Mouse (Mus musculus) lung, embryonic 15.5 days (tissue): ENCODE data around the gene Gas2l2. TPM values are rescaled to one million over a fixed set of nuclear protein-coding genes. Genes with fewer than 3 reads are reported as not detected.

Experiments used
- ATAC-seq: fragments of 200-750 bp; cut with Nextera tagmentation; 2 replicates; pipeline ENCODE4 v1.8.0; 2017; ENCODE audit warnings: moderate number of reproducible peaks, borderline replicate concordance; ENCODE audit not compliant: low FRiP score, low TSS enrichment; ENCODE audit errors: extremely low read depth
- H3K27ac ChIP-seq: fragments of 300-500 bp; sonication (generic); 2 replicates; pipeline ENCODE4 v1.5.1; 2015; ENCODE audit warnings: moderate library complexity, mild to moderate bottlenecking, inconsistent platforms
- H3K27me3 ChIP-seq: fragments of 300-500 bp; sonication (generic); 2 replicates; pipeline ENCODE4 v1.6.1; 2015; ENCODE audit warnings: inconsistent platforms
- H3K36me3 ChIP-seq: fragments of 300-500 bp; sonication (generic); 2 replicates; pipeline ENCODE4 v1.6.1; 2015; ENCODE audit warnings: inconsistent platforms
- H3K4me1 ChIP-seq: fragments of 300-500 bp; sonication (generic); 2 replicates; pipeline ENCODE4 v1.6.1; 2015; ENCODE audit warnings: inconsistent platforms
- H3K4me2 ChIP-seq: fragments of 300-500 bp; sonication (generic); 2 replicates; pipeline ENCODE4 v1.6.1; 2015; ENCODE audit warnings: inconsistent platforms, mild to moderate bottlenecking, moderate library complexity
- H3K4me3 ChIP-seq: fragments of 300-500 bp; sonication (generic); 2 replicates; pipeline ENCODE4 v1.5.1; 2015; ENCODE audit warnings: mild to moderate bottlenecking, inconsistent platforms
- H3K9ac ChIP-seq: fragments of 300-500 bp; sonication (generic); 2 replicates; pipeline ENCODE4 v1.6.1; 2015; ENCODE audit warnings: inconsistent platforms
- H3K9me3 ChIP-seq: fragments of 300-500 bp; sonication (generic); 2 replicates; pipeline ENCODE4 v1.6.1; 2016; ENCODE audit warnings: inconsistent platforms
- WGBS: fragments of 180-500 bp; shearing (Covaris S2); methylation state at CpG from one replicate; pipeline ENCODE4 v1.1.7; 2015; 5-methylcytosine and 5-hydroxymethylcytosine counted together
- polyA plus RNA-seq: library from polyadenylated mRNA; unstranded; fragments of >200 nt; fragmentation: Nextera tagmentation; extraction: Ambion mirVana; gene quantifications from 2 replicates; pipeline ENCODE4 v1.2.1, GENCODE M21; 2015

The Gas2l2 gene
- polyA plus RNA-seq, 1 experiment from 2014 or later = 0.32 TPM

- Histone ChIP-seq H3K27ac (no peak overlapping the region), H3K4me2 (no peak overlapping the region), H3K9ac (no peak overlapping the region), H3K4me3 (no peak overlapping the region), H3K9me3 (no peaks in the 10 kb centered on the region), H3K36me3 (no peaks in the 10 kb centered on the region), H3K27me3 (peaks cover 9% of the 10 kb centered on the region), H3K4me1 (peaks cover 22% of the 10 kb centered on the region)
- WGBS = 49% methylated on average over 7 of the region's 7 CpGs
- no peak for ATAC-seq
Measured at GRCm38 (mm10) chr11:83457257-83457656, 28.0 kb upstream of the Gas2l2 start.

- H3K36me3 ChIP-seq = no peaks in the 10 kb centered on the region
- peaks cover 19% of the 10 kb centered on the region for H3K4me1 ChIP-seq
- H3K4me3 ChIP-seq = no peak overlapping the region
- H3K27ac ChIP-seq = no peak overlapping the region
- H3K9ac ChIP-seq = no peak overlapping the region
- ATAC-seq = no peak
- no peak overlapping the region for H3K4me2 ChIP-seq
- no peaks in the 10 kb centered on the region for H3K27me3 ChIP-seq
- WGBS = 52% methylated on average over 3 of the region's 3 CpGs
- no peaks in the 10 kb centered on the region for H3K9me3 ChIP-seq
Measured at GRCm38 (mm10) chr11:83455608-83456007, 26.4 kb upstream of the Gas2l2 start.

GRCm38 (mm10) chr11:83454548-83454947 is 25.3 kb upstream of the Gas2l2 start:
- Histone ChIP-seq H3K27ac (peak overlapping the region; percentile 9; the same call in 1 of the 2 replicates), H3K36me3 (no peaks in the 10 kb centered on the region), H3K27me3 (no peaks in the 10 kb centered on the region), H3K4me3 (no peak overlapping the region), H3K9ac (no peak overlapping the region), H3K9me3 (no peaks in the 10 kb centered on the region), H3K4me2 (no peak overlapping the region), H3K4me1 (peaks cover 21% of the 10 kb centered on the region)
- ATAC-seq = peak; percentile 73; the same call in 1 of the 2 replicates
- 7% methylated on average over 4 of the region's 4 CpGs for WGBS

GRCm38 (mm10) chr11:83451281-83451680 is 22.0 kb upstream of the Gas2l2 start:
- H3K4me1 ChIP-seq = peaks cover 45% of the 10 kb centered on the region
- no peak overlapping the region for H3K27ac ChIP-seq
- H3K36me3 ChIP-seq = no peaks in the 10 kb centered on the region
- no peaks in the 10 kb centered on the region for H3K9me3 ChIP-seq
- no peak overlapping the region for H3K9ac ChIP-seq
- H3K4me3 ChIP-seq = no peak overlapping the region
- H3K4me2 ChIP-seq = no peak overlapping the region
- 82% methylated on average over 10 of the region's 10 CpGs for WGBS
- ATAC-seq = no peak
- H3K27me3 ChIP-seq = peaks cover 2% of the 10 kb centered on the region; the same call in 1 of the 2 replicates

DNA sequence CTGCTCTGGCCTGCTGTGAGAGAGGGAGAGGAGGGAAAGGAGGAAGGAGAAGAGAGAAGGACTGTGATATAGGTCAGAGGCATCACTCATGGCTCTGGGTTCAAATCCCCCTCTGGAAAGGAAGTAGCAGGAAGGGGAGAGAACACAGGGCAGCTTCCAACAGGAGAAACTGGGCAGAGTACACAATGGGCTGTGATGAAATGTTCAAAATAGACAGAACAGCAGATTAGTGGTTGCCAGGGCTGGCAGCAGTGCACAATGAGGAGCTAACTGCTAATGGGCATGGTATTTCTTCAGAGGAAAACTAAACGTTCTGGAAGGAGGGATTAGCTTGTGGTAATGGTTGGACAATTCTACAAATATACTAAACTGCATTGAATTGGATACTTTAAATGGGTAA is 21.3 kb upstream of the Gas2l2 start:
- Histone ChIP-seq H3K36me3 (no peaks in the 10 kb centered on the region), H3K4me1 (peaks cover 41% of the 10 kb centered on the region), H3K9me3 (no peaks in the 10 kb centered on the region), H3K4me2 (no peak overlapping the region), H3K27me3 (peaks cover 9% of the 10 kb centered on the region; the same call in 1 of the 2 replicates), H3K9ac (no peak overlapping the region), H3K27ac (no peak overlapping the region), H3K4me3 (no peak overlapping the region)
- WGBS = 29% methylated on average over 1 of the region's 1 CpGs
- ATAC-seq = no peak

DNA sequence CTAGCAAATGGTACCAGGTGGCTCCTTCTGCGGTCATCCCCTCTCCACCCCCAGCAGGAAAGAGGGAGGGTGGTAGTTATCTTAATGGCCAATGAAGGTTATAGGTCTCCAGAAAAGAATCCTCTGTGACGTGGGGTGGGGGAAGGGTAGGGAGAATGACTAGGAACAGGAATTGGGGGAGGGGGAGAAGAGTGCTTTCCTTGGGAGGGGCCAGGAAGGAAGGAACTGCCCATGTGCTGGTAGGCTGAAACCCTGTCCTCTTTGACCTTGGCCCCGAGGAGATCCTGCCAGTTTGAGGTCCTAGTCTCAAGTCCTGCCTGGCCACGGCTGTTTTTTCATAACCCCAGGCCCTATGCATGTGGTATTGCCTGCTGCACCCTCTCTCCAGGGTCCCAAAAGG is 20.0 kb upstream of the Gas2l2 start:
- H3K9me3 ChIP-seq = no peaks in the 10 kb centered on the region
- ATAC-seq = peak; percentile 19; the same call in 1 of the 2 replicates
- no peak overlapping the region for H3K4me2 ChIP-seq
- H3K27ac ChIP-seq = peak overlapping the region; percentile 38; the same call in 1 of the 2 replicates
- no peaks in the 10 kb centered on the region for H3K36me3 ChIP-seq
- H3K9ac ChIP-seq = no peak overlapping the region
- WGBS = 26% methylated on average over 4 of the region's 4 CpGs
- peaks cover 36% of the 10 kb centered on the region for H3K4me1 ChIP-seq
- peaks cover 20% of the 10 kb centered on the region for H3K27me3 ChIP-seq
- H3K4me3 ChIP-seq = no peak overlapping the region

DNA sequence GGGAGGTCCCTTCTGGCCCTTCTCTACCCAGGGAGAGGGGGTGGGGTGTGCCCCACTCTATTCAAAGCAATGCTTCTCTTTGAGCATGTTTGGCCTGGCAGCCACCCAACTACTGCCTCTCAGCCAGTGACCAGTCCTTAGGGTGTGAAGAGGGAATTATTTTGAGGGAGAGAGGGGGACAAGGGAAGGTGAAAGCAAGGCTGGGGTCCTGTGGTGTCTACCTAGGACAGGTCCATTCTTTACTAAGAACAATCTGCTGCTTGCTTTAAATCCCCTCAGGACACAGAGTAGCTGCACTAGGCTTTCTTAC is 19.6 kb upstream of the Gas2l2 start:
- H3K9ac ChIP-seq = no peak overlapping the region
- H3K36me3 ChIP-seq = no peaks in the 10 kb centered on the region
- H3K4me3 ChIP-seq = no peak overlapping the region
- peak overlapping the region; percentile 38; the same call in 1 of the 2 replicates for H3K27ac ChIP-seq
- ATAC-seq = peak; percentile 31; the same call in 1 of the 2 replicates
- H3K9me3 ChIP-seq = no peaks in the 10 kb centered on the region
- H3K4me2 ChIP-seq = no peak overlapping the region
- peaks cover 24% of the 10 kb centered on the region for H3K27me3 ChIP-seq
- peaks cover 37% of the 10 kb centered on the region for H3K4me1 ChIP-seq

- Histone ChIP-seq H3K4me2 (peak overlapping the region; percentile 1; the same call in 1 of the 2 replicates), H3K9ac (no peak overlapping the region), H3K27ac (peak overlapping the region; percentile 38), H3K9me3 (no peaks in the 10 kb centered on the region), H3K36me3 (no peaks in the 10 kb centered on the region), H3K27me3 (peaks cover 30% of the 10 kb centered on the region), H3K4me3 (no peak overlapping the region), H3K4me1 (peaks cover 39% of the 10 kb centered on the region)
- WGBS = 22% methylated on average over 16 of the region's 16 CpGs
- peak; percentile 37 for ATAC-seq
Measured at GRCm38 (mm10) chr11:83448021-83448926, 19.0 kb upstream of the Gas2l2 start.

DNA sequence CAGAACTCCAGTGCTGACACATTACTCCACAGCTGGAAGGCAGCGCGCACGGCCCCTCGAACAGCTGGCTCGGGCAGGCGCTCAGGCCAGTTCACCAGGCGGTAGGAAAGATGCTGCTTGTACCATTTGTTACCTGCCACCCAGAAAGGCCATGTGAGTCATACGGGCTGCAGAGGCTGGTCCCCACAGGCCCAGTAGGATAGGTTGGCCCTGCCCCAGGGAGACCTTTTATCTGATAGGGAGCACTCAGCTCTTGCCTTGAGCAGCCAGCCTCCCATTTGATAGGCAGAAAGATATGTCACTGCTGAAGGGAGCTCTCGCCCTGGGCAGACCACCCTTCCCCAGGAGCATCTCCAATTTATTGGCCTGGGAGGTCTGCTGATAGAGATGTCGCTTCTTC is 18.4 kb upstream of the Gas2l2 start:
- Histone ChIP-seq H3K9me3 (no peaks in the 10 kb centered on the region), H3K4me2 (no peak overlapping the region; the same call in 1 of the 2 replicates), H3K36me3 (no peaks in the 10 kb centered on the region), H3K27me3 (peaks cover 36% of the 10 kb centered on the region), H3K4me3 (no peak overlapping the region), H3K27ac (peak overlapping the region; percentile 38), H3K4me1 (peaks cover 41% of the 10 kb centered on the region), H3K9ac (no peak overlapping the region)
- ATAC-seq = 0 out of 2 replicates have a peak, but pooled peaks have one; percentile 15
- WGBS = 62% methylated on average over 10 of the region's 10 CpGs

GRCm38 (mm10) chr11:83445001-83445400 is 15.7 kb upstream of the Gas2l2 start:
- peaks cover 54% of the 10 kb centered on the region for H3K27me3 ChIP-seq
- no peaks in the 10 kb centered on the region for H3K9me3 ChIP-seq
- peak overlapping the region; percentile 13 for H3K4me3 ChIP-seq
- ATAC-seq = no peak
- H3K4me2 ChIP-seq = peak overlapping the region; percentile 47
- H3K9ac ChIP-seq = no peak overlapping the region
- 27% methylated on average over 19 of the region's 19 CpGs for WGBS
- H3K36me3 ChIP-seq = no peaks in the 10 kb centered on the region
- H3K4me1 ChIP-seq = peaks cover 44% of the 10 kb centered on the region
- H3K27ac ChIP-seq = no peak overlapping the region

DNA sequence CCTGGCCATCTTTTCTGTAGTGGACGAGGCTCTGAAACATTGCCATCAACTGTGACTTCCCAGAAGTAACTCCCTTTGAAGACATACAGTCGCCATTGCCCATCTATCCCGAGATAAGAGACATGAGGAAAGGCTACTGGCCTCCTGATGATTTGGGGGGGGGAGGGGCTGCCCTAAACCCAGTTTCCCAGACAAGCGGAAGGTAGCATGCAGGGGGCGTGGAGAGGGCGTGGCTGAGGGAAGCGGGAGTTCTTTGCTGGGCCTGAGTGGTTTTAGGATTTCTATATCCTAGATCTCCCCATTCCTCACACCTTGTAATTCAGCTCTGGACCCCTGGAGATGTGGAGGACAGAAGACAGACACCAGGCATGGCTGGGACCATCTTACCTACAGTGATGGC is 14.6 kb upstream of the Gas2l2 start:
- H3K4me3 ChIP-seq = no peak overlapping the region
- H3K4me2 ChIP-seq = no peak overlapping the region
- no peak for ATAC-seq
- WGBS = 11% methylated on average over 7 of the region's 7 CpGs
- no peaks in the 10 kb centered on the region for H3K9me3 ChIP-seq
- H3K27ac ChIP-seq = no peak overlapping the region
- H3K27me3 ChIP-seq = peaks cover 54% of the 10 kb centered on the region
- no peak overlapping the region for H3K9ac ChIP-seq
- peaks cover 34% of the 10 kb centered on the region for H3K4me1 ChIP-seq
- no peaks in the 10 kb centered on the region for H3K36me3 ChIP-seq

- WGBS = 10% methylated on average over 29 of the region's 29 CpGs
- no peaks in the 10 kb centered on the region for H3K9me3 ChIP-seq
- peak overlapping the region; percentile 15 for H3K4me3 ChIP-seq
- no peak overlapping the region for H3K9ac ChIP-seq
- H3K4me2 ChIP-seq = peak overlapping the region; percentile 47
- no peak overlapping the region for H3K27ac ChIP-seq
- no peaks in the 10 kb centered on the region for H3K36me3 ChIP-seq
- H3K4me1 ChIP-seq = peaks cover 23% of the 10 kb centered on the region
- ATAC-seq = no peak
- H3K27me3 ChIP-seq = peaks cover 54% of the 10 kb centered on the region
Measured at GRCm38 (mm10) chr11:83442596-83443267, 13.5 kb upstream of the Gas2l2 start.
